Mouse (Mus musculus) intestine, postnatal 0 days (tissue): ENCODE measurements at regions not wholly inside any gene's neighbourhood (a gene's known extent, or its start where the extent isn't known, plus 50 kb on each side); places are given as distances from the start of the nearest gene placed in this dataset.

Experiments
- ATAC-seq: fragments of 200-750 bp; cut with Nextera tagmentation; 2 replicates; pipeline ENCODE4 v1.8.0; 2017; ENCODE audit warnings: mild to moderate bottlenecking, moderate TSS enrichment, moderate library complexity
- H3K27ac ChIP-seq: fragments of 300-500 bp; sonication (generic); 2 replicates; pipeline ENCODE4 v1.5.1; 2014; ENCODE audit warnings: mild to moderate bottlenecking, low read depth, low read length, moderate library complexity
- H3K27me3 ChIP-seq: fragments of 300-500 bp; sonication (generic); replicated peaks from 2 replicates; pipeline ENCODE4 v1.6.1; 2014; ENCODE audit warnings: low read length, mixed read lengths; ENCODE audit not compliant: control insufficient read depth, insufficient read depth
- H3K36me3 ChIP-seq: fragments of 300-500 bp; sonication (generic); 2 replicates; pipeline ENCODE4 v1.6.1; 2014; ENCODE audit warnings: mild to moderate bottlenecking, moderate library complexity; ENCODE audit not compliant: control insufficient read depth, insufficient read depth
- H3K4me1 ChIP-seq: fragments of 300-500 bp; sonication (generic); replicated peaks from 2 replicates; pipeline ENCODE4 v1.6.1; 2014; ENCODE audit warnings: antibody characterized with exemption, low read length, mixed read lengths; ENCODE audit not compliant: control insufficient read depth, insufficient read depth
- H3K4me2 ChIP-seq: fragments of 300-500 bp; sonication (generic); replicated peaks from 2 replicates; pipeline ENCODE4 v1.6.1; 2014; ENCODE audit warnings: low read depth, mild to moderate bottlenecking, moderate library complexity
- H3K4me3 ChIP-seq: fragments of 300-500 bp; sonication (generic); 2 replicates; pipeline ENCODE4 v1.5.1; 2014; ENCODE audit warnings: low read depth, low read length
- H3K9ac ChIP-seq: fragments of 300-500 bp; sonication (generic); 2 replicates; pipeline ENCODE4 v1.6.1; 2014; ENCODE audit warnings: mild to moderate bottlenecking, low read depth, low read length
- H3K9me3 ChIP-seq: fragments of 300-500 bp; sonication (generic); 2 replicates; pipeline ENCODE4 v1.6.1; 2016; ENCODE audit warnings: mixed run types; ENCODE audit not compliant: control insufficient read depth
- CTCF ChIP-seq: sonication (generic); IDR thresholded peaks from 2 replicates; pipeline ENCODE4 v1.5.1; 2016; ENCODE audit warnings: low read depth, mild to moderate bottlenecking, control low read depth, antibody characterized with exemption, moderate library complexity
- WGBS: fragments of 180-500 bp; shearing (Covaris S2); extraction: QIAGEN DNeasy Blood & Tissue Kit; methylation state at CpG from one replicate; pipeline ENCODE4 v1.1.7; 2014; 5-methylcytosine and 5-hydroxymethylcytosine counted together

GRCm38 (mm10) chr12:106687751-106688150 is 677.7 kb downstream of the Vrk1 start:
- Histone ChIP-seq H3K4me1 (no peaks in the 10 kb centered on the region), H3K36me3 (no peaks in the 10 kb centered on the region), H3K27me3 (no peaks in the 10 kb centered on the region), H3K4me3 (no peak overlapping the region), H3K4me2 (no peak overlapping the region), H3K9me3 (no peaks in the 10 kb centered on the region), H3K9ac (no peak overlapping the region), H3K27ac (no peak overlapping the region)
- no peak for TF ChIP-seq CTCF
- 39% methylated on average over 12 of the region's 12 CpGs for WGBS
- ATAC-seq = no peak

- no peak for ATAC-seq
- H3K4me1 ChIP-seq = no peaks in the 10 kb centered on the region
- H3K9me3 ChIP-seq = no peaks in the 10 kb centered on the region
- no peaks in the 10 kb centered on the region for H3K36me3 ChIP-seq
- no peak overlapping the region for H3K9ac ChIP-seq
- no peak for TF ChIP-seq CTCF
- H3K4me2 ChIP-seq = no peak overlapping the region
- no peak overlapping the region for H3K4me3 ChIP-seq
- WGBS = 79% methylated on average over 17 of the region's 17 CpGs
- H3K27ac ChIP-seq = no peak overlapping the region
- H3K27me3 ChIP-seq = no peaks in the 10 kb centered on the region
Measured at GRCm38 (mm10) chr12:106688156-106688740, 678.2 kb downstream of the Vrk1 start.

- 93% methylated on average over 5 of the region's 5 CpGs for WGBS
- H3K4me3 ChIP-seq = no peak overlapping the region
- H3K9ac ChIP-seq = no peak overlapping the region
- TF ChIP-seq CTCF = no peak
- H3K4me2 ChIP-seq = no peak overlapping the region
- H3K9me3 ChIP-seq = no peaks in the 10 kb centered on the region
- no peaks in the 10 kb centered on the region for H3K4me1 ChIP-seq
- no peak for ATAC-seq
- H3K27ac ChIP-seq = no peak overlapping the region
- no peaks in the 10 kb centered on the region for H3K27me3 ChIP-seq
- H3K36me3 ChIP-seq = no peaks in the 10 kb centered on the region
Measured at GRCm38 (mm10) chr12:106702958-106703357, 692.9 kb downstream of the Vrk1 start.

- TF ChIP-seq CTCF = no peak
- Histone ChIP-seq H3K4me2 (no peak overlapping the region), H3K27me3 (no peaks in the 10 kb centered on the region), H3K9me3 (no peaks in the 10 kb centered on the region), H3K4me1 (no peaks in the 10 kb centered on the region), H3K9ac (no peak overlapping the region), H3K36me3 (no peaks in the 10 kb centered on the region), H3K27ac (no peak overlapping the region), H3K4me3 (no peak overlapping the region)
- no peak for ATAC-seq
- WGBS = 62% methylated on average over 9 of the region's 9 CpGs
Measured at GRCm38 (mm10) chr12:106721271-106722009, 711.4 kb downstream of the Vrk1 start.

- H3K36me3 ChIP-seq = no peaks in the 10 kb centered on the region
- no peaks in the 10 kb centered on the region for H3K4me1 ChIP-seq
- no peak overlapping the region for H3K4me3 ChIP-seq
- no peak for TF ChIP-seq CTCF
- no peaks in the 10 kb centered on the region for H3K9me3 ChIP-seq
- H3K9ac ChIP-seq = no peak overlapping the region
- H3K27ac ChIP-seq = no peak overlapping the region
- 78% methylated on average over 2 of the region's 2 CpGs for WGBS
- no peak overlapping the region for H3K4me2 ChIP-seq
- H3K27me3 ChIP-seq = no peaks in the 10 kb centered on the region
- no peak for ATAC-seq
Measured at GRCm38 (mm10) chr12:106722010-106722362, 712.0 kb downstream of the Vrk1 start.

- no peaks in the 10 kb centered on the region for H3K27me3 ChIP-seq
- H3K4me2 ChIP-seq = no peak overlapping the region
- no peak overlapping the region for H3K4me3 ChIP-seq
- WGBS = 87% methylated on average over 4 of the region's 4 CpGs
- no peak for ATAC-seq
- no peaks in the 10 kb centered on the region for H3K9me3 ChIP-seq
- no peak overlapping the region for H3K9ac ChIP-seq
- H3K36me3 ChIP-seq = no peaks in the 10 kb centered on the region
- H3K27ac ChIP-seq = no peak overlapping the region
- H3K4me1 ChIP-seq = no peaks in the 10 kb centered on the region
- TF ChIP-seq CTCF = no peak
Measured at GRCm38 (mm10) chr12:106722761-106723160, 712.7 kb downstream of the Vrk1 start.
